Mouse (Mus musculus): ENCODE measurements around the gene Hepacam.

DNA sequence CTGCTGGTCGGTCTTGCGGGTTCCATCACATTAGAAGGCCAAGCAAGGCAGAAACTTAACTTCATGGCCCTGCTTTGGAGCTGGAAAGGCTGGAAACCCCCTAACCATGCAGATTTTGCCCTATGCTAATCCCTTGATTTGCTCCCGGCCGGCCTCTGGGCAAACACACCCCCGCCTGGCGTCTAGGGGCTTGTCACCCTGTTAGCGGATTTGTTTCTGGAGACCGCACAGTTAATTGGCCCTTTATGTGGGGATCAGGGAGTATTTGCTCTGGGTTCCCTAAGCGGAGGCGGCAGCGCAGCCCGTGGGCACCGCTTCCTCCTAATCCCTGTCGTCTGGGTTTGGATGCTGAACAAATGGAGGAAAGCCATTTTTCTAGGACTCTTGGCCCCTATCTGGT, 67.8 kb downstream of the Hepacam start:
- TF ChIP-seq EP300 (IDR thresholded peaks at IDR 0.05; ENCODE audit: low read depth in 1 of 2, low read length in 2 of 2) (no peak), CHD2 (IDR thresholded peaks at IDR 0.05; ENCODE audit: low read length) (no peak), CTCF (IDR thresholded peaks at IDR 0.05 in 2 of 3, conservative IDR thresholded peaks at IDR 0.05 in 1 of 3; ENCODE audit: control insufficient read depth in 1 of 3, insufficient read depth in 1 of 3, low read depth in 2 of 3, low read length in 3 of 3, poor library complexity in 1 of 3, severe bottlenecking in 1 of 3) (no peak), GABPA (IDR thresholded peaks at IDR 0.05; ENCODE audit: low read depth, low read length) (no peak), USF1 (IDR thresholded peaks at IDR 0.05; ENCODE audit: low read depth, low read length) (no peak), TAL1 (IDR thresholded peaks at IDR 0.05; ENCODE audit: low read length) (no peak), POLR2A (IDR thresholded peaks at IDR 0.05; ENCODE audit: control insufficient read depth in 1 of 2, insufficient read depth in 1 of 2, low read depth in 1 of 2, low read length in 2 of 2, poor library complexity in 1 of 2) (no peak), RAD21 (IDR thresholded peaks at IDR 0.05; ENCODE audit: low read depth, low read length) (no peak), MAZ (IDR thresholded peaks at IDR 0.05; ENCODE audit: low read depth, low read length) (no peak), MYC (IDR thresholded peaks at IDR 0.05; ENCODE audit: low read depth, low read length) (no peak), POLR2AphosphoS2 (IDR thresholded peaks at IDR 0.05; ENCODE audit: low read length) (no peak), HCFC1 (IDR thresholded peaks at IDR 0.05; ENCODE audit: low read depth, low read length) (no peak)
